Mouse (Mus musculus) thymus, postnatal 0 days (tissue): ENCODE data around the gene Sox5. TPM values are rescaled to one million over a fixed set of nuclear protein-coding genes. Genes with fewer than 3 reads are reported as not detected.

Source experiments
- DNase-seq: peaks from one replicate; pipeline ENCODE4 v3.0.0-alpha.2; 2015; ENCODE audit warnings: low spot score
- polyA plus RNA-seq: library from polyadenylated mRNA; unstranded; fragments of >200 nt; fragmentation: Nextera tagmentation; extraction: Ambion mirVana; gene quantifications from 2 replicates; pipeline ENCODE4 v1.2.1, GENCODE M21; 2015

The Sox5 gene
- polyA plus RNA-seq, 1 experiment from 2014 or later: 1.2 TPM

DNA sequence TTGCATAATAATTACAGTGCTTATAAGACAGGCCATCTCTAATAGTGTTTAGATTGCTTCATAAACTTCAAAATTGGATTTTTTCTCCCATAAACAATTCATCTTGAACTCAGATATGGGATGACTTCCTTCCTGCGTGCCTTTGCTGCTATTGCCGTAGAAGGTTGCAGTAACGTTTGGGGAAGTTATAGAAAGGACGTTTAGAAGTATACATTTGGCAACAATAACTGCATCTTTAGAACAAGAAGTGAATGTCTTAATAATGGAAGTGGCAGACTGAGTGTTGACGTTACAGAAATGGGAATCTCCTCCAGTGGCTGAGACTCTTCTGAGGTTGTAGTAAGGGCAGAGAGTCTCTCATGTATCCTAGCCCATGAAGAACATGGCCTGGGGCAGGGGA is 955.0 kb downstream of the Sox5 start:
- DNase-seq: no peak

- no peak for DNase-seq
Measured at GRCm38 (mm10) chr6:143825966-143826365, 955.8 kb downstream of the Sox5 start.

DNA sequence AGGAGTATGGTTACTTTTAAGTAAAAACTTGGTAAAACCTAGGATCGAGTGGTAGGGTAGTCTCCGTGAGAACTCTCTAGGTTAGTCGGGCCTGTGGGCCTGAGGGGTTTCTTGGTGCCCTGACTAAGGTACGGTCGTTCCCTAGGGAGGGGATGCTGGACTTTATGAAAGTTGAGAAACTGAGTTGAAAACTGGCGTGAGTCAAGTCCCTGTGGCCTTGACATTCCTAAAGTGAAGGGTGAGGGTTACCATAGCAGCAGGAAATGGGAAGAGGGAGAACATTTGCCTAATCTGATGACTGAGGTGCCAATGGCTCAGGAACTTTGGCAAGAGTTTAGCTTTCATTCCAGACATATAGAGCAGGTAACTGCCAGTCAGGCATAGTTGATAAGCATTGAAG is 956.7 kb downstream of the Sox5 start:
- DNase-seq: no peak

DNA sequence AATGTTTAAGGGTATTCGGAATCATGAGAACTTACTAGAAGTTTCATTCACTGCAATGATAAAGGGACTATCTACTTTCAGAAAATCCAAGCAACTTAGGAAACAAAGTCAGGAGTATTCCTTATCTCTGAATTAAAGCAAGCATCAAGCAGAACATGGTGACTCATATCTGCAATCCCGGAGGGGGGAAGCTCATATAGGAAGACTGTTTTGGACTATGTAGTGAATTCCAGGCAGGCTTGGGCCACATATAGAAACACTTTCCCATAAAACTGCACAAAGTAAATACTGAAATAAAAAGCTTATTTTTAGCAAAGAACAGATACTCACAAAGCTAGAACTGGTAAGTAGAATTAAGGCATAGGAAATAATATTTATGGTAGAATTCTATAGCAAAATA is 993.3 kb downstream of the Sox5 start:
- DNase-seq: no peak

DNA sequence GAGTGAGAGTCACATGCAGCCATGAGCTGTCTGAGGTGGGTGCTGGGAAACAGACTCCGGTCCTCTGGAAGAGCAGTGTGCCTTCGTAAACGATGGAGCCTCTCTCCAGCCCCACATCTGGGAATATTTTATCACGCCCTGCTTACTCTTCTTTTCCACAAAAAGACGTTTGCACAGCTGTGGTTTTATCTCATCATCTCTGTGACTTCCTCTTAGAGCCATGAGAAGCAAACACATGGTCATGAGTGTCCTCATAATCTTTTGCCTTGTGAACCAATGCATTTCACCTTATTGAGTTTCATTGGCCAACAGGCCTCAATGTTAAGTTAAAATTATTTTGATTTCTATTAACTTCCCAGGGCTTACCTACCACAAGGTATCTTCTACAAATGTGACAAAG is 994.4 kb downstream of the Sox5 start:
- DNase-seq: no peak

DNA sequence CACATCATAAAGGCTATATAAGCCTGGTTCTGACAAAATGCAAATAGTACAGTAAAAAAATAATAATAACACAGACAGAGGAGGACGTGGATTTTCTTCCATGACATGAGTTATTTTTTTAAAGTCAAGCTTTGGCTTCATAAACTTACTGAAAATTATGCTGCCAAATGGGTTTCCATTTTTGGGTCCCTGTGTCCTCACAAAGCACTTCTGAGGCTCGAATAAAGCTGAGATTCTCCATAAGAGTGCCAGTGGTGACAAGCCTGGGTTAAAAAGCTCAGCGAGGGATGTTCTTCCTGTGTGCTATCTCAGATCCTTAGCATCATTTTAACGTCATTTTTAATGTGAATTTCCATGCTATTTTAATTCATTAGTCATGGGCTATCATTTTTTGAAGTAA is 996.1 kb downstream of the Sox5 start:
- no peak for DNase-seq
